Mouse (Mus musculus): Measurements from ENCODE around the gene Dennd5b. TPM values are rescaled to one million over a fixed set of nuclear protein-coding genes. Genes with fewer than 3 reads are reported as not detected.
"Not testable (repeated sequence)": the region's sequence is repeated elsewhere in the genome, so short reads cannot be mapped to it uniquely, and the experiment has no call there.

The Dennd5b gene
- 4.0 and 6.1 TPM in 2 replicates for polyA plus RNA-seq (2012; ENCODE audit: insufficient read depth, insufficient read length, missing spikeins)

- Histone ChIP-seq H3K4me3 (ENCODE audit: insufficient read depth, low read depth, low read length) (peak within 1 kb of the TSS; percentile 96), H3K4me1 (ENCODE audit: control insufficient read depth, insufficient read depth, insufficient read length, low read length) (no peaks in the 10 kb centered on the region), H3K27ac (replicated peaks; ENCODE audit: low read depth, low read length) (peak within 1 kb of the TSS; percentile 93)
Observed at GRCm38 (mm10) chr6:149101076-149101942, at the start of gene Dennd5b. Gene Dennd5b, minus strand, starts transcription at chr6:149101680.

GRCm38 (mm10) chr6:149148436-149149229 lies 47.2 kb upstream of the Dennd5b start:
- H3K4me1 ChIP-seq (ENCODE audit: control insufficient read depth, insufficient read depth, insufficient read length, low read length) = no peaks in the 10 kb centered on the region
- H3K27ac ChIP-seq (replicated peaks; ENCODE audit: low read depth, low read length) = no peak overlapping the region
- H3K4me3 ChIP-seq (ENCODE audit: insufficient read depth, low read depth, low read length) = no peak overlapping the region

GRCm38 (mm10) chr6:149145143-149145542 lies 43.7 kb upstream of the Dennd5b start:
- H3K4me1 ChIP-seq (ENCODE audit: control insufficient read depth, insufficient read depth, insufficient read length, low read length) = 0 out of 2 replicates have a peak, but pooled peaks cover 5% of the 10 kb centered on the region
- H3K27ac ChIP-seq (replicated peaks; ENCODE audit: low read depth, low read length) = no peak overlapping the region
- no peak overlapping the region for H3K4me3 ChIP-seq (ENCODE audit: insufficient read depth, low read depth, low read length)

- peak overlapping the region; percentile 70 for H3K4me3 ChIP-seq (ENCODE audit: insufficient read depth, low read depth, low read length)
- H3K4me1 ChIP-seq (ENCODE audit: control insufficient read depth, insufficient read depth, insufficient read length, low read length) = 0 out of 2 replicates have a peak, but pooled peaks cover 5% of the 10 kb centered on the region
- peak overlapping the region; percentile 78 for H3K27ac ChIP-seq (replicated peaks; ENCODE audit: low read depth, low read length)
Observed at GRCm38 (mm10) chr6:149141393-149142173, 40.1 kb upstream of the Dennd5b start.

- Histone ChIP-seq H3K4me3 (ENCODE audit: insufficient read depth, low read depth, low read length) (no peak within 1 kb of the TSS), H3K4me1 (ENCODE audit: control insufficient read depth, insufficient read depth, insufficient read length, low read length) (0 out of 2 replicates have a peak, but pooled peaks cover 5% of the 10 kb centered on the region), H3K27ac (replicated peaks; ENCODE audit: low read depth, low read length) (no peak within 1 kb of the TSS)
Observed at GRCm38 (mm10) chr6:149139471-149139870, 38.0 kb upstream of the Dennd5b start, which contains the start of gene Etfbkmt. Gene Etfbkmt, plus strand, starts transcription at chr6:149139849.

- Histone ChIP-seq H3K4me3 (ENCODE audit: insufficient read depth, low read depth, low read length) (no peak overlapping the region), H3K27ac (replicated peaks; ENCODE audit: low read depth, low read length) (no peak overlapping the region), H3K4me1 (ENCODE audit: control insufficient read depth, insufficient read depth, insufficient read length, low read length) (0 out of 2 replicates have a peak, but pooled peaks cover 5% of the 10 kb centered on the region)
Observed at GRCm38 (mm10) chr6:149139011-149139410, 37.5 kb upstream of the Dennd5b start.

- H3K4me1 ChIP-seq (ENCODE audit: control insufficient read depth, insufficient read depth, insufficient read length, low read length) = 0 out of 2 replicates have a peak, but pooled peaks cover 5% of the 10 kb centered on the region
- peak overlapping the region; percentile 40; the same call in 1 of the 2 replicates for H3K27ac ChIP-seq (replicated peaks; ENCODE audit: low read depth, low read length)
- no peak overlapping the region for H3K4me3 ChIP-seq (ENCODE audit: insufficient read depth, low read depth, low read length)
Observed at GRCm38 (mm10) chr6:149137936-149138335, 36.5 kb upstream of the Dennd5b start.

- 0 out of 2 replicates have a peak overlapping the region, but pooled peaks have one; percentile 0 for H3K27ac ChIP-seq (replicated peaks; ENCODE audit: low read depth, low read length)
- H3K4me1 ChIP-seq (ENCODE audit: control insufficient read depth, insufficient read depth, insufficient read length, low read length) = no peaks in the 10 kb centered on the region
Observed at GRCm38 (mm10) chr6:149135631-149136030, 34.2 kb upstream of the Dennd5b start.

GRCm38 (mm10) chr6:149134391-149135150 lies 33.1 kb upstream of the Dennd5b start:
- no peaks in the 10 kb centered on the region for H3K4me1 ChIP-seq (ENCODE audit: control insufficient read depth, insufficient read depth, insufficient read length, low read length)
- H3K4me3 ChIP-seq (ENCODE audit: insufficient read depth, low read depth, low read length) = no peak overlapping the region
- peak overlapping the region; percentile 40 for H3K27ac ChIP-seq (replicated peaks; ENCODE audit: low read depth, low read length)

More at GRCm38 (mm10) chr6:149135631-149136030, 34.2 kb upstream of the Dennd5b start:
- H3K4me3 ChIP-seq (ENCODE audit: insufficient read depth, low read depth, low read length) = no peak overlapping the region

GRCm38 (mm10) chr6:149132311-149133077 lies 31.0 kb upstream of the Dennd5b start:
- Histone ChIP-seq H3K4me1 (ENCODE audit: control insufficient read depth, insufficient read depth, insufficient read length, low read length) (no peaks in the 10 kb centered on the region), H3K27ac (replicated peaks; ENCODE audit: low read depth, low read length) (no peak overlapping the region), H3K4me3 (ENCODE audit: insufficient read depth, low read depth, low read length) (no peak overlapping the region)

GRCm38 (mm10) chr6:149131111-149131510 lies 29.6 kb upstream of the Dennd5b start:
- Histone ChIP-seq H3K27ac (replicated peaks; ENCODE audit: low read depth, low read length) (no peak overlapping the region), H3K4me1 (ENCODE audit: control insufficient read depth, insufficient read depth, insufficient read length, low read length) (no peaks in the 10 kb centered on the region), H3K4me3 (ENCODE audit: insufficient read depth, low read depth, low read length) (no peak overlapping the region)

GRCm38 (mm10) chr6:149129870-149130269 lies 28.4 kb upstream of the Dennd5b start, which contains the start of gene Gm10203:
Gene Gm10203, plus strand, starts transcription at chr6:149130170.
- H3K4me1 ChIP-seq (ENCODE audit: control insufficient read depth, insufficient read depth, insufficient read length, low read length); H3K27ac ChIP-seq (replicated peaks; ENCODE audit: low read depth, low read length); H3K4me3 ChIP-seq (ENCODE audit: insufficient read depth, low read depth, low read length): not testable (repeated sequence)

GRCm38 (mm10) chr6:149126675-149127074 lies 25.2 kb upstream of the Dennd5b start:
- no peak overlapping the region for H3K27ac ChIP-seq (replicated peaks; ENCODE audit: low read depth, low read length)

More at GRCm38 (mm10) chr6:149126675-149127074, 25.2 kb upstream of the Dennd5b start:
- H3K4me1 ChIP-seq (ENCODE audit: control insufficient read depth, insufficient read depth, insufficient read length, low read length) = no peaks in the 10 kb centered on the region
- H3K4me3 ChIP-seq (ENCODE audit: insufficient read depth, low read depth, low read length) = no peak overlapping the region
